Mouse (Mus musculus) brown adipose tissue, adult 24 weeks (tissue): ENCODE results near the gene Aknad1. TPM values are rescaled to one million over a fixed set of nuclear protein-coding genes. Genes with fewer than 3 reads are reported as not detected.
A peak's percentile ranks its signal among the peaks of the same experiment; 100 is the strongest.

ENCODE experiments used
- H3K27ac ChIP-seq: fragments of 200-500 bp; replicated peaks from 2 replicates; pipeline ENCODE4 v1.5.1; 2012; ENCODE audit warnings: low read depth, mild to moderate bottlenecking, low read length
- H3K4me1 ChIP-seq: fragments of 200-500 bp; 2 replicates; pipeline ENCODE4 v1.6.1; 2012; ENCODE audit warnings: low read length, mixed read lengths; ENCODE audit not compliant: control insufficient read depth, insufficient read depth, insufficient read length
- H3K4me3 ChIP-seq: fragments of 200-500 bp; 2 replicates; pipeline ENCODE4 v1.5.1; 2012; ENCODE audit warnings: low read depth, mild to moderate bottlenecking, low read length, moderate library complexity; ENCODE audit not compliant: insufficient read depth
- polyA plus RNA-seq: library from polyadenylated mRNA; stranded (reverse); fragments of >200 nt; gene quantifications from 2 replicates; pipeline ENCODE4 v1.2.4, GENCODE M21; 2012; ENCODE audit not compliant: missing spikeins, insufficient read depth, insufficient read length

Gene Aknad1
- polyA plus RNA-seq, result not detected in 2 replicates

GRCm38 (mm10) chr3:108739045-108739708 is at the start of gene Aknad1:
Aknad1 (plus strand) TSS chr3:108739658.
- no peak within 1 kb of the TSS for H3K4me3 ChIP-seq
- H3K4me1 ChIP-seq, result no peaks in the 10 kb centered on the region
- H3K27ac ChIP-seq, result no peak within 1 kb of the TSS

DNA sequence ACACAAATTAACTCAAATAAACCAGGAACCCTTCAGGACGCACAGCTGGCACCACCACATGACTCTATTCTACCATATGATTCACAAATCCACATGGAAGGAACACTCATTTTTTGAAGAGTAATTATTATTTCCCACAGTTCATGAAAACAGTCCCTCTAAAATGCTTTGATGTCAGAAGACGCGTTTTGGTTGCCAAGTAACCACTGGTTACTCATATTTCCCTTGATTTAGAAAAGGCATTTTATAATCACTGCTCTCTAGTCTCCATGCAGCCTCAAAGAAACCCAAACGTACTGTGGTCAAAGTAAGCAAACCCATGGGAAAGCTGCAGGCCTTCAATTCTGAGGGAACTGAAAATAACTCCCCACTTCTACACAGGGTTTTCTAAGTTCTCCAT is 49.5 kb upstream of the Aknad1 start:
- Histone ChIP-seq H3K4me1 (no peaks in the 10 kb centered on the region), H3K27ac (no peak overlapping the region), H3K4me3 (no peak overlapping the region)

DNA sequence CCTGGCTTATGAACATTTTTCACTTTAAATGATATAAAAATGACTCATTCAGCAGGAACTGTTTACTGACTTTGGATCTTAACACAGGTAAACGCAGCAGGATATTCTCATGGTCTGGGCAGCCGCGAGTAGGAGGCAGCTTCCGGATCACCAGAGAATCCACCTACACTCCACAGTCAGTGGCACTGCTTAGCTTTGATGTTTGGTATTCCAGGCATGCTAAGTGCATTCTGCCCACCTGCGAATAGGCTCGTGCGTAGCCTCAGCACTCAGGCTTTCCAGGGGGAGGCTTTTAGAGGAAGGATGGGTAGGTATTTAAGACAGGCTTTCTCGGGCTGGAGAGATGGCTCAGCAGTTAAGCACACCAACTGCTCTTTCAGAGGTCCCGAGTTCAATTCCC is 45.1 kb upstream of the Aknad1 start:
- no peak overlapping the region for H3K4me3 ChIP-seq
- H3K4me1 ChIP-seq, result no peaks in the 10 kb centered on the region
- H3K27ac ChIP-seq, result no peak overlapping the region

GRCm38 (mm10) chr3:108698662-108699061 is 40.8 kb upstream of the Aknad1 start:
- Histone ChIP-seq H3K4me3 (no peak overlapping the region), H3K27ac (no peak overlapping the region), H3K4me1 (no peaks in the 10 kb centered on the region)

DNA sequence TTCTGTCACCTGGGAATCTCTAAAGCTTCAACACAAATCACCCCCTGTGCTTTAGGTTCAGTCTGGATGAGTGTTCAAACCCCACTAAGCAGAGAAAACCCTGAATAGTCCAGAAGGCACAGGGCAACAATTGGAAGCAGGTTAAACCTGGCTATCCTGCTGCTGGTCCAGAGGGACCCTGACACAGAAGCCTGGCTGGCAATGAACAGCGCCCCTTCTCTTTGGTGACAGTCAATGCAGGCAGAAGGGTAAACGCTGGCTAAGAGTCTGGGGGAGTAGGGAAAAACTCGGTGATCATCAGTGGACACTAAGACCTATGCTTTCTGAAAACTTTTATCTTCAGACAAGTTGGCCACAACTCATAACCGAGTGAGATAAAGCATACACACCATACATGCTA is 39.7 kb upstream of the Aknad1 start:
- no peak overlapping the region for H3K27ac ChIP-seq
- no peak overlapping the region for H3K4me3 ChIP-seq
- no peaks in the 10 kb centered on the region for H3K4me1 ChIP-seq

- no peak overlapping the region for H3K27ac ChIP-seq
- H3K4me1 ChIP-seq, result no peaks in the 10 kb centered on the region
- no peak overlapping the region for H3K4me3 ChIP-seq
These were observed 38.2 kb upstream of the Aknad1 start for GRCm38 (mm10) chr3:108701256-108701655.

DNA sequence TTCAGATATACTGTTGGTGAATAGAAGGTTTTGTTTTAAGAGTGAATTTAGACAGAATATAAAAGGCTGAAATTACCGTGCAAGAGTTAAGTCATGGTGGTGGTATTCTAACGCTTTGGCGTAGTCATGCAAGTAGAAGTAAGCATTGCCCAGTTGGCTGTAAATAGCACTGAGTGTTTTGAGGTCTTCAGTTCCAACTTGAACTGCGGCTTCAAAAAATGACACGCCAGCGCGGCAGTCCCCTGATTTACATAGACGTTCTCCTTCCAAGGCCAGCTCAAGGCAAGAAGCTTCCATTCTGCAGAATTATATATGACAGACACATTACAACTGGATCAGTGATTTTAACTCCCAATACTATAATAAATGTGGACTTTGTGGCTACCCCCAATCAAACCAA is 36.7 kb upstream of the Aknad1 start:
- no peak overlapping the region for H3K27ac ChIP-seq
- H3K4me3 ChIP-seq, result no peak overlapping the region
- H3K4me1 ChIP-seq, result no peaks in the 10 kb centered on the region

- Histone ChIP-seq H3K4me3 (no peak overlapping the region), H3K27ac (no peak overlapping the region), H3K4me1 (no peaks in the 10 kb centered on the region)
These were observed 28.2 kb upstream of the Aknad1 start for GRCm38 (mm10) chr3:108711296-108711695.

DNA sequence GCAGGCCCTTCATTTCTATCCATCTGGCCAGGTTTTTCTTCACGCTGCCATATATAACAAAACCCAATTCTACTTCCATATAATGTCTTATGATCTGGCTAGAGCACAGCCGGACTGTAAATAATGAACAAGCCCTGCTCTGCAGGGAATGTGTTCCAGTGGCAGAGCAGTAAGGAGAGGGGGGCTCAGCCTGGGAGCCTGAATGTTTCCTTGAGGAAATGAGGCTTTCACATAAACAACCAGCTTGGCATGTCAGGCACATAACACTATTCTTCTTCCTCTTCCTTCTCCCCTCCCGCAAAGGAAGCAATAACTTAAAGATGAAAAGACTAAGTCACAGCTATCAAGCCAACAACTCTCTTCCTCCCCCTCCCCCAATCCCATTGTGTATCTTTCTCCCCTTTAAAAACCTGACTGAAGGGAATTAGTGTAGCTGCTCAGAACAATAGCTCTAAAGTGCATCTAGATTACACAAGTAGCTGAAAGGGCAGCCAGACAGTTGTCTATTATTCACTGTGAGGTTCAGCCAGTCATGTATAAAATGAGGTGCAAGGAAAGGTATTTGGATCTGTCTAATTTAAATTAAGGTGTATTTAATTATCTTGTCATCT is 26.3 kb upstream of the Aknad1 start:
- no peak overlapping the region for H3K27ac ChIP-seq
- no peak overlapping the region for H3K4me3 ChIP-seq
- no peaks in the 10 kb centered on the region for H3K4me1 ChIP-seq

DNA sequence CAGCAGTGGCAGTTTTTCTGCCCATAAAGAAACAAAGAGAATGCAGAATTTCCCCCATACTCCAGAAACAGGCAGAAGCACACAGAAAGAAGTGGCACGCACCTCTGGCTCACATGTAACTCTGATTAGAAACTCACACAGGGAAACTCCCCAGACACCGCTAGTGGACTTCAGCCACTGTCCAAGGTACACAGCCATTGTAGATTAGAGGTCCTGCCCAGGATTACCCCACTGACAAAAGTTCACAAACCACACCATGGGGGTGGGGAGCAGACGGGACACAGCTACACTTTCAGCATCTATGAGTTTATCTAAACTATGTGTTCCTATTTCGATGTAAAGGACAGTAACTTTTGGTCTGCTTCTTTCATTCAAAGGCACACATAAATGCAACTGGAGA is 24.6 kb upstream of the Aknad1 start:
- Histone ChIP-seq H3K27ac (no peak overlapping the region), H3K4me3 (no peak overlapping the region), H3K4me1 (no peaks in the 10 kb centered on the region)

DNA sequence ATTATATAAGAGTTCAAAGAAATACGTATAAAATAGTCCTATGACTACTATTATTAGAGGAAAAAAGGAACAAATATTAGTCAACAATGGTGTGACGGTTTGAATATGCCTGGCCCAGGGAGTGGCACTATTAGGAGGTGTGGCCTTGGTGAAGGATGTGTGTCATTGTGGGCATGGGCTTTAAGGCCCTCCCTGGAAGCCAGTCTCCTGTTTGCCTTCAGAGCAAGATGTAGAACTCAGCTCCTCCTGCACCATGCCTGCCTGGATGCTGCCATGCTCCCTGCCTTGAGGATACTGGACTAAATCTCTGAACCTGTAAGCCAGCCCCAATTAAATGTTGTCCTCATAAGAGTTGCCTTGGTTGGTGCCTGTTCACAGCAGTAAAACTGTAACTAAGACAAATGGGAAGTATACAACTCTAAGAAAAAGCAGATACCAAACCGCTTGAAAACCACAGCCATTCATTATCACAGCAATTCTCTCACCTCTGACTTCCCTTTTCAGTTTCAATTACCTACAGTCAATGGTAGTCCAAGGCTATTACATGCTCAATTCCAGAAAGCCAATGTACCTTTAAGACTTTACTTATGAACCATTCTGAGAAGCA is 21.5 kb upstream of the Aknad1 start:
- no peaks in the 10 kb centered on the region for H3K4me1 ChIP-seq
- no peak overlapping the region for H3K27ac ChIP-seq
- no peak overlapping the region for H3K4me3 ChIP-seq

- Histone ChIP-seq H3K4me3 (no peak overlapping the region), H3K4me1 (no peaks in the 10 kb centered on the region), H3K27ac (no peak overlapping the region)
These were observed 20.1 kb upstream of the Aknad1 start for GRCm38 (mm10) chr3:108719357-108719756.

DNA sequence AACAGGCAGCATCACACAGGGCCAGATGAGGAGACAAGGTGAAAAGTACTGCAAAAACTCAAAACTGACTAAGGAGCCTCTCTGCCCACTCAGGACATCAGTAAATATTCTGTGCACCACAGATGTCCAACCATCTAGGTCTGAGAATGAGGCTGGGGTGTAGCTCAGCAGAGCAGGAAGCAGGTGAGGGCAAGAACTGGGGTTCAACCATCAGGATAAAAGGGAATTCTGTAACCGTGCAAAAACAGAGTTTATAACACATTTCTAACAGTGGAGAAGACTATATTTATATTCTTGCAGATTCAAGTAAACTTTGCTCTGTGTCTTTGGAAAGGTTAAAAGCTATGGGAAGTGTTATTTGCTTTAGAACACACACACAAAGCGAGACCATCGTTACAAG is 19.7 kb upstream of the Aknad1 start:
- Histone ChIP-seq H3K4me1 (no peaks in the 10 kb centered on the region), H3K4me3 (no peak overlapping the region)

GRCm38 (mm10) chr3:108721076-108721991 is 18.1 kb upstream of the Aknad1 start:
- Histone ChIP-seq H3K27ac (no peak overlapping the region), H3K4me1 (no peaks in the 10 kb centered on the region), H3K4me3 (peak overlapping the region; percentile 96)

More for the DNA sequence above, 19.7 kb upstream of the Aknad1 start:
- H3K27ac ChIP-seq, result no peak overlapping the region
